Mouse (Mus musculus) neural tube, embryonic 15.5 days (tissue): ENCODE data around the gene Pif1. TPM values are rescaled to one million over a fixed set of nuclear protein-coding genes. Genes with fewer than 3 reads are reported as not detected.
A peak's percentile ranks its signal among the peaks of the same experiment; 100 is the strongest.

Source experiments
- ATAC-seq: fragments of 200-750 bp; cut with Nextera tagmentation; 2 replicates; pipeline ENCODE4 v1.8.0; 2017; ENCODE audit warnings: mild to moderate bottlenecking, moderate TSS enrichment, moderate library complexity; ENCODE audit not compliant: low FRiP score
- H3K27ac ChIP-seq: fragments of 300-500 bp; sonication (generic); replicated peaks from 2 replicates; pipeline ENCODE4 v1.5.1; 2015; ENCODE audit warnings: mild to moderate bottlenecking, inconsistent platforms
- H3K27me3 ChIP-seq: fragments of 300-500 bp; sonication (generic); replicated peaks from 2 replicates; pipeline ENCODE4 v1.6.1; 2015; ENCODE audit warnings: inconsistent platforms
- H3K36me3 ChIP-seq: fragments of 300-500 bp; sonication (generic); 2 replicates; pipeline ENCODE4 v1.6.1; 2015; ENCODE audit warnings: inconsistent platforms
- H3K4me1 ChIP-seq: fragments of 300-500 bp; sonication (generic); 2 replicates; pipeline ENCODE4 v1.6.1; 2015; ENCODE audit warnings: inconsistent platforms
- H3K4me2 ChIP-seq: fragments of 300-500 bp; sonication (generic); 2 replicates; pipeline ENCODE4 v1.6.1; 2015; ENCODE audit warnings: inconsistent platforms, mild to moderate bottlenecking, moderate library complexity
- H3K4me3 ChIP-seq: fragments of 300-500 bp; sonication (generic); replicated peaks from 2 replicates; pipeline ENCODE4 v1.5.1; 2015; ENCODE audit warnings: mild to moderate bottlenecking, inconsistent platforms
- H3K9ac ChIP-seq: fragments of 300-500 bp; sonication (generic); replicated peaks from 2 replicates; pipeline ENCODE4 v1.6.1; 2015; ENCODE audit warnings: mild to moderate bottlenecking, inconsistent platforms
- H3K9me3 ChIP-seq: fragments of 300-500 bp; sonication (generic); replicated peaks from 2 replicates; pipeline ENCODE4 v1.6.1; 2016; ENCODE audit warnings: inconsistent platforms
- WGBS: fragments of 180-500 bp; shearing (Covaris S2); methylation state at CpG from one replicate; pipeline ENCODE4 v1.1.7; 2015; ENCODE audit warnings: mixed read lengths; 5-methylcytosine and 5-hydroxymethylcytosine counted together
- polyA plus RNA-seq: library from polyadenylated mRNA; unstranded; fragments of >200 nt; fragmentation: Nextera tagmentation; extraction: Ambion mirVana; gene quantifications from 2 replicates; pipeline ENCODE4 v1.2.1, GENCODE M21; 2015

Gene Pif1
- polyA plus RNA-seq, 1 experiment from 2014 or later = 2.7 TPM

DNA sequence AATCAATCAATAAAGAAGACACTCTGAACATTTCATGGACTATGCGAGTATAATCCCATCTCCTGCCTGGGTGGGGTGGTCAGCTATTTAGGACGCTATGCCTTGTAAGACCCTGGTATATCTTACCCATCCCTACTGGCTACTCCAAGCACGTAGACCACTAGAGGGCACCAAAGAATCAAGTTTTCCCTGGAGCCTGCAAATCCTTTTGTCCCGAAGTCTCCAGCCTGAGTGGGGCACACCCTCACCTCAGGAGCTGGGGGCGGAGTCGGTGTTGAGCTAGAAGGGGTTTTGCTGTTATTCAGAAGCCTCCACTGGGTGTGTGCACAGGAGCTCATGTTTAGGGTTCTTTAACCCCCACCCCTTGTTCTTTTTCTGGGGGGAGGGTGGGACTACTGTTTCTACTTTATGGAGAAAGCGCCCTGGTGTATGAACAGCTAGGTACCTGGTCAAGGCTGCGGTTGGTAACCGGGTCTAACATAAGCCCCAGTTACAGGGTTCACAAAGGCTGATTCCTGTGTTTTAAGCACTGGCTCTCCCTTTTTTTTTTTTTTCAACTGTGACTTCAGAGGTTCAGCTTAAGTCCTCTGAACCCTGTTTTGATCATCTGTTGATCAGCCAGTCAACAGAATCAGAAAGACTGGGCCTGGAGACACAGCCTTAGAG, 18.6 kb downstream of the Pif1 start:
- H3K9ac ChIP-seq = no peak overlapping the region
- peak overlapping the region; percentile 22; the same call in 1 of the 2 replicates for H3K4me3 ChIP-seq
- H3K4me2 ChIP-seq = peak overlapping the region; percentile 59
- peak; percentile 73 for ATAC-seq
- no peak overlapping the region for H3K27ac ChIP-seq
- no peaks in the 10 kb centered on the region for H3K9me3 ChIP-seq
- H3K36me3 ChIP-seq = no peaks in the 10 kb centered on the region
- no peaks in the 10 kb centered on the region for H3K27me3 ChIP-seq
- 3% methylated on average over 9 of the region's 9 CpGs for WGBS
- H3K4me1 ChIP-seq = peaks cover 3% of the 10 kb centered on the region

DNA sequence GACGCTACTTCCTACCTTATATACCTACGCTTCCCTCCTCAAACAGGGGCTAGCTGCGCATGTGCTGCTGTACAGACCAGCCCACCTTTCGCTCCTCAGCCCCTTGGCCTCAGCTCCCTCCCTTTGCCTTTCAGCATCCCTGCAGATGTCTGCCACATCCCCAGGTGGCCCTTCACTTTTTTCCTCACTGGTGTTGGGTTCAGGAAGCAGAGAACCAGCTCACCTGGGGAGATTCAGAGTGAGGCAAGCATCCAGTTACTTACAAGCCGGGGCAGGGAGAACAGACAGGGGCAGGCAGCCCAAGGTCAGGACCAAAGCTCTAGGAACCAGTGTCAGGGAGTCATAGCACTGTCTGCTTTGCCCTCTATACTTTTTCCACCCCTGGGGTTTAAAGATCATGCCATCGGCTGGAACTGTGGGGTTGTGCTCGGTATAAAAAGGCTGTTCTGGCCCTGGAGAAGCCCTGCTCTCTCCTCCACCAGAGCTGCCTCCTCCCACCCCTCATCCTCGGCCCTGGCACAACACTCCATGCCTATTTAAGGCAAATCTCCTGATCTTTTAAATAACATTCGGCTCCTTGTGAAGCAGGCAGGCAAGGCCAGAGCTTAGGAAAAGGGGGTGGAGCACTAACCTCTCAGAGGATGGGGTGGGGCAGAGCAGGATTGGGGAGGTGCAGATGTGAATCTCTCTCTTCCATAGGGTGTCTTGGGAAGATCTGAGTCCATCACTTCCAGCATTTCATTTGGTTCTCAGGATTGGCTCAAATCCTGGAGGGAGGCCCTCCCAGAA, 19.6 kb downstream of the Pif1 start:
- Histone ChIP-seq H3K9ac (no peak overlapping the region), H3K36me3 (no peaks in the 10 kb centered on the region), H3K4me1 (peaks cover 3% of the 10 kb centered on the region), H3K4me3 (no peak overlapping the region), H3K9me3 (no peaks in the 10 kb centered on the region), H3K27me3 (no peaks in the 10 kb centered on the region), H3K27ac (no peak overlapping the region), H3K4me2 (no peak overlapping the region)
- WGBS = 47% methylated on average over 9 of the region's 9 CpGs
- no peak for ATAC-seq

DNA sequence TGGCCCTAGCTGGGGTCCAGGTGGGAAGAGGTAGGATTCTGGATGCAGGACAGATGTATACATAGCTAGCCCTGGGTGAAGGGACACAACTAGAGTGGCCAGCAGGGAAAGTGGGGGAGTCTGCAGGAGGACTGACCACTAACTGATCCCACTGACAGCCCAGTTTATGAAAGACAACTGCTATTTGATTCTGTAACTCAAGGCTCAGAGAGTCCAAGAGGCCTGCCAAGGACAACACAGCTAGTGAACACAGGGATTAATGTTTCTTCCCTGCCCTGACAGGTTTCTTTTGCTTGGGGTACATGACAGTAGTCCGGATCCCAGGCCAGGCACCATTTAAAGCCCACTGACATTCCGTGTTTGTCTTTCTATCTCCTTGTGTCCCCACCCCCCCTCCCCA, 20.2 kb downstream of the Pif1 start:
- no peak for ATAC-seq
- Histone ChIP-seq H3K9ac (no peak overlapping the region), H3K4me1 (peaks cover 3% of the 10 kb centered on the region), H3K36me3 (no peaks in the 10 kb centered on the region), H3K27ac (no peak overlapping the region), H3K27me3 (no peaks in the 10 kb centered on the region), H3K4me3 (no peak overlapping the region), H3K9me3 (no peaks in the 10 kb centered on the region), H3K4me2 (no peak overlapping the region)
- 54% methylated on average over 2 of the region's 2 CpGs for WGBS

DNA sequence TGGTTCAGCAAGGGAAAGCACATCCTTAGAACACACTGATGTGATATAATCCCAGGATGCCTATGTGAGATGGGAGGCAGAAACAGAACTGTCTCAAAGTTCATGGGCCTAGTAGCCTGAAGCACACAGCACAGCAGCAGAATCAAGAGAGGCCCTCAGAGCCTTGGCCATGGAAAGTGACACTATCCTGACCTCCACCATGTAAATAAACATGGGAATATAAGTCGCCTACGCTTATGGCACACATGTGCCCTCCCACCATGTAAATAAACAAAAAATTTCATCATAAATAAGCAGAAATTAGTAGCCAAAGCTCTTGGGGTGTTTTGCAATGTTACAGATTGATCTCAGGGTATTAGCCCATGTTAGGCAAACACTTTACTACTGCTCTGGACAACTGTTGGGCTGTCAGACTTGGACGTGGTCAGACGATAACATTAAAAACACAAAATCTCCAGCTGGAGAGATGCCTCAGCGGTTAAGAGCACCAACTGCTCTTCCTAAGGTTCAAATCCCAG, 25.1 kb downstream of the Pif1 start:
- Histone ChIP-seq H3K4me1 (no peaks in the 10 kb centered on the region), H3K36me3 (no peaks in the 10 kb centered on the region), H3K27ac (no peak overlapping the region), H3K27me3 (no peaks in the 10 kb centered on the region), H3K9me3 (no peaks in the 10 kb centered on the region), H3K9ac (no peak overlapping the region), H3K4me3 (no peak overlapping the region), H3K4me2 (no peak overlapping the region)
- no peak for ATAC-seq
- 89% methylated on average over 5 of the region's 5 CpGs for WGBS

DNA sequence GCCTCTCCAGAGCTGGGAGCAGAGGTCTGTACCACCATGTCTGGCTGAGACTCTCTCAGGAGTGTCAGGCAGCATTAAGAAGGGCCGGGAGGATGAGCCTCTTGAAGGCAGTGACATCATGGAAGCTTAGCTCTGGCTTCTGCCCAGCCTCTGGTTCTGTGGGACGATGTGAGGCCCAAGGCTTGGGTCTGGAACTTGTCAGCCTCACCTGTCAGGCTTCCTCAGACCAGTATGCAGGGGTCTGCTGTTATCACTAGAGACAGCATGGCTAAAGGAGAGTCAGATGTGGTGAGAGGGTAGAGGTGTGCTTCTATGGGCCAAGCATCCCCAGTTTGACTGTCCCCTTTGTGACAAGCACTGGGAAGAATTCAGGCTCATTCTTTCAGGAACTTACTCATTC, 26.1 kb downstream of the Pif1 start:
- no peak overlapping the region for H3K4me2 ChIP-seq
- H3K27me3 ChIP-seq = no peaks in the 10 kb centered on the region
- no peaks in the 10 kb centered on the region for H3K4me1 ChIP-seq
- ATAC-seq = no peak
- H3K9me3 ChIP-seq = no peaks in the 10 kb centered on the region
- H3K4me3 ChIP-seq = no peak overlapping the region
- no peak overlapping the region for H3K27ac ChIP-seq
- 81% methylated on average over 2 of the region's 2 CpGs for WGBS
- no peak overlapping the region for H3K9ac ChIP-seq
- no peaks in the 10 kb centered on the region for H3K36me3 ChIP-seq

DNA sequence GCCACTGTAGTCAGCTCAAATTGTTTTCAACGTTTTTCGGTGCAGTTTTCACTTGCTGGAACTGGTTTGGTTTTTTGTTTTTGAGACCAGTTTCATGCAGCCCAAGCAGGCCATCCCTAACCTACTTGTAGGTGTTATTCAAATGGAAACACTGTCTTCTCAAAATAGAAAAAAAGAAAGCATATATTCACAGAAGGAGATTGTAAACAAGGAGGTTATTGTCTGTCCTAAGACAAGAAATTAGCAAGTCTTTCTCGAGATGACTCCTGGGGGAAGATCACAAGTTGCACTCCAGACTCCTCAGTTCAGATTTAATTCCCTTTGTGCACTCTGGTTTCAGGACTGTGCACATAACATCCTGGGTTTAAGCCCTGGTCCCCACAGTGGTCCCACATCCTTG, 32.4 kb downstream of the Pif1 start:
- Histone ChIP-seq H3K9ac (no peak overlapping the region), H3K4me2 (no peak overlapping the region), H3K4me3 (no peak overlapping the region), H3K27ac (no peak overlapping the region), H3K4me1 (no peaks in the 10 kb centered on the region), H3K36me3 (no peaks in the 10 kb centered on the region), H3K9me3 (no peaks in the 10 kb centered on the region), H3K27me3 (no peaks in the 10 kb centered on the region)
- 64% methylated on average over 3 of the region's 3 CpGs for WGBS
- ATAC-seq = no peak

DNA sequence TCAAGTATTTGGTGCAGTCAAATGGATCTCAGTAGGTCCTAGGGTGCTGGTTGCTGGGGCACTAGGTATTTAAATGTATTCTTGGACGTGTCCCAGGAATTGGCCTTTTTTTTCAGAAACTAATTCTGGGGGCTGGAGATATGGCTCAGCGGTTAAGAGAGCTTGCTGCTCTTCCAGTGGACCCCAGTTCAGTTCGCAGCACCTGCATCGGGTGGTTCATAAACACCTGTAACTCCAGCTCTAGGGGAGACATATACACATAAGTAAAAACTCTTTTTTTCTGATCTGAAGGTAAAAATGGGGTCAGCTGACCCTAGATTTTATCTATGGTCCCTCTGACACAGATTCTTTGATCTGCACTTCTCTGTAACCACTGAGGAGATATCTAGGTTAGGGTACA, 34.2 kb downstream of the Pif1 start:
- no peaks in the 10 kb centered on the region for H3K4me1 ChIP-seq
- H3K9me3 ChIP-seq = no peaks in the 10 kb centered on the region

DNA sequence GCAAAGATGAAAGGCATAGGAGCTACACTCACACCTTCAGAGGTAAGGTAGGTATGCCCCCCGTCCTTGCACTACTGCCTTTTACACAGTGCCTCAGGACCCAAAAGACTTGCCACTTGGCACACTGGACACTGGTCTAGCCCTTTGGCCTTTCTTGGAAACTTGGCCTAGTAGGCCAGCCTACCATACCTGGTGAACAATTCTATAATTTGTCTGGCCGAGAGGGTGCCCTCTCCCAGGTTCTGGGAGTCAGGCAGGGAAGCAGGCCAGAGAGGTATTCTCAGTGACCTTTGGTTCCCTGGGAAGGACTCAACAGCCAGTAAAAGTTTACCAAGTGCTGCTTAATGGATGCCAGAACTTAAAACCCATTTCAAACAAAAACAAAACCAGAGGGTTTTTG, 34.7 kb downstream of the Pif1 start:
- WGBS = 84% methylated on average over 2 of the region's 2 CpGs
- Histone ChIP-seq H3K9me3 (no peaks in the 10 kb centered on the region), H3K27ac (no peak overlapping the region), H3K27me3 (0 out of 2 replicates have a peak, but pooled peaks cover 3% of the 10 kb centered on the region), H3K36me3 (no peaks in the 10 kb centered on the region), H3K4me2 (no peak overlapping the region), H3K9ac (no peak overlapping the region), H3K4me1 (no peaks in the 10 kb centered on the region), H3K4me3 (no peak overlapping the region)
- ATAC-seq = no peak

More for the DNA sequence above, 34.2 kb downstream of the Pif1 start:
- Histone ChIP-seq H3K9ac (no peak overlapping the region), H3K27me3 (0 out of 2 replicates have a peak, but pooled peaks cover under 1% of the 10 kb centered on the region), H3K36me3 (no peaks in the 10 kb centered on the region), H3K4me3 (no peak overlapping the region), H3K27ac (no peak overlapping the region), H3K4me2 (no peak overlapping the region)
- 91% methylated on average over 4 of the region's 4 CpGs for WGBS
- ATAC-seq = no peak

DNA sequence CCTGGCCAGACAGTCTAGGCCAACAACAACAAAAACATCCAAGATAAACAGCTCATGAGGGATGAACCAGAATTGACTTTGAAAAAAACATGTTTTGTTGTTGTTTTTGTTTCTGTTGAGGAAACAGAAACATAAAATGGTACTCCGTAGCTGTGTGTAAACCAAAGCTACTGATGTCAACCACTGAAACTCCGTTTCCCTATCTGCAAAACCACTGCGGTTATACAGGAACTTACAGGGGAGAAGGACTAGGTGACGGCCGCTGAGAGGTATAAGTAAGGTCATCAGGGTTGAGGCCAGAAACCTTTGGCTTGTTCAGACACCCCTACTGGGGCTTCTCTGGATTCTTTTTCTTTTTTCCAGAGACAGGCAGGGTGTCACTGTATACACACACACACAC, 35.9 kb downstream of the Pif1 start:
- H3K36me3 ChIP-seq = no peaks in the 10 kb centered on the region
- H3K9ac ChIP-seq = no peak overlapping the region
- H3K27ac ChIP-seq = no peak overlapping the region
- no peak for ATAC-seq
- no peak overlapping the region for H3K4me3 ChIP-seq
- 92% methylated on average over 5 of the region's 5 CpGs for WGBS
- no peak overlapping the region for H3K4me2 ChIP-seq
- no peaks in the 10 kb centered on the region for H3K9me3 ChIP-seq
- peaks cover 12% of the 10 kb centered on the region; the same call in 1 of the 2 replicates for H3K27me3 ChIP-seq
- no peaks in the 10 kb centered on the region for H3K4me1 ChIP-seq

DNA sequence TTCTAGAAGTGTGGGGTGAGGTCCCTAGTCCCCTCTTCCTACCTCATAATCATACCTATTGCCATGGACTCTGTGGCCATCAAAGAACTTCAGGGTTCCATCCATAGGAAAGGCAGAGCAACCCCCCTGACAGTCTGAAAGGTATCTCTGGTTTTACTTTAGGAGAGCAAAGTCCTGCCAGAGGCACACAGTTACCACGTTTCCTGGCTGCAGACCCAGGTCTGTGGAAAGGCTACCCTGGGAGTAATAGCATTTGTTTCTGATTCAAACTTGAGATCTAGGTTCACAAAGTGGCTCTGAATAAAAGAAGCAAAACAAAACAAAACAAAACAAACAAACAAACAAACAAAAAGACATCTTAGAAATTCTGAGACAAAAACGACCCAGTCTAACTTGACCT, 37.3 kb downstream of the Pif1 start:
- peaks cover 5% of the 10 kb centered on the region for H3K4me1 ChIP-seq
- peaks cover 24% of the 10 kb centered on the region for H3K27me3 ChIP-seq
- ATAC-seq = no peak
- no peak overlapping the region for H3K4me2 ChIP-seq
- H3K9ac ChIP-seq = no peak overlapping the region
- no peak overlapping the region for H3K4me3 ChIP-seq
- H3K27ac ChIP-seq = no peak overlapping the region
- H3K36me3 ChIP-seq = no peaks in the 10 kb centered on the region
- WGBS = 75% methylated on average over 2 of the region's 2 CpGs
- H3K9me3 ChIP-seq = no peaks in the 10 kb centered on the region

DNA sequence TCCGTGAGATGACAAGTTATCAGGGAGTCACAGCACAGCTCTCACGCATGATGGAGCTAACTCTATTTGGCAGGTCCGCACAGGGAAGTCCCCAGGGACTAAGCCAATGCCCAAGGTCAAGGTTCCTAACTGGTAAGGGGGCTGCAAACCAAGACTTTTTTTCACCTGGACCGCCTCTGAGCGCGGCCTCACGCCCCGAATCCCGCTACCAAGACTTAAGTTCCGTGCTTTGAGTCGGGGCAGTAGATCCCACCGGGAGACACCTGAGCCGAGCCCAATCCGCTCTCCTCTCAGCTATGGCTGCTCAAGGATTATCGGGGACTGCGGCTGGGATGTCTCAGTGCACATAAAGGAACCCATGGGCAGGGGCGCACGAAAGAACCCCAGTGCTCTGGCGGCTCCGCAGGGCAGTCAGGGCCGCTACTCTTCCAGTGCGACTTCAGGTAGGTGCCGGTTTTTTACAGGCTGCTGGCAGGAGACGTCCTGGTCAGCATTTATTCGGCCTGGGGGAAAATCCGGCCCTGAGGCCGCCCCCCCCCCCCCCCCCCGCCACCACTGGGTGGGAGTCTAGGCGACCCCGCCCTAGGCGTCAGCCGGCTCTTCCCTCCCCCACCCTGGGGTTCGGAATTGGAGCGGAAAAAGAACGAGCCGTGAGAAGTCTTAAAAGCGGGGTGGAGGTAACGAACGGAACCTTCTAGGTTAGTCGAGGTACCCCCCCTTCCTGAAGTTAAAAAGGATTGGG, 42.2 kb downstream of the Pif1 start, which contains the start of gene Rbpms2:
Rbpms2 (plus strand) TSS at position 624 of the 742 bp plus-strand sequence.
- Histone ChIP-seq H3K4me3 (peak within 1 kb of the TSS; percentile 56), H3K4me2 (peak within 1 kb of the TSS; percentile 93), H3K36me3 (no peaks in the 10 kb centered on the region), H3K27me3 (peaks cover 48% of the 10 kb centered on the region), H3K9me3 (no peaks in the 10 kb centered on the region), H3K4me1 (peaks cover 25% of the 10 kb centered on the region), H3K9ac (peak within 1 kb of the TSS; percentile 51), H3K27ac (peak within 1 kb of the TSS; percentile 28; the same call in 1 of the 2 replicates)
- 1% methylated on average over 37 of the region's 40 CpGs for WGBS
- ATAC-seq = no peak
